Mouse (Mus musculus): ENCODE results near the gene Ablim1. TPM values are rescaled to one million over a fixed set of nuclear protein-coding genes. Genes with fewer than 3 reads are reported as not detected.

The Ablim1 gene
- polyA plus RNA-seq, 1 experiment from 2014 or later: 30.2 TPM

GRCm38 (mm10) chr19:57239176-57239784 lies 75.4 kb downstream of the Ablim1 start:
- no peak overlapping the region for H3K27ac ChIP-seq (ENCODE audit: low read depth)
- no peaks in the 10 kb centered on the region for H3K9me3 ChIP-seq (ENCODE audit: control insufficient read depth, low read length)
- H3K4me2 ChIP-seq (ENCODE audit: low read length): no peak overlapping the region
- H3K27me3 ChIP-seq (replicated peaks; ENCODE audit: control insufficient read depth, insufficient read depth, low read length): no peaks in the 10 kb centered on the region
- no peaks in the 10 kb centered on the region for H3K36me3 ChIP-seq (ENCODE audit: control insufficient read depth, insufficient read depth, low read length)
- DNase-seq (ENCODE audit: low spot score): no peak
- 54% methylated on average over 11 of the region's 11 CpGs for WGBS
- no peaks in the 10 kb centered on the region; the same call in 1 of the 2 replicates for H3K4me1 ChIP-seq (replicated peaks; ENCODE audit: control insufficient read depth, insufficient read depth, low read length)
- H3K9ac ChIP-seq (ENCODE audit: low read length): no peak overlapping the region
- ATAC-seq (replicated peaks; ENCODE audit: low FRiP score, low TSS enrichment, low read depth): no peak
- H3K4me3 ChIP-seq (ENCODE audit: low read depth, low read length): no peak overlapping the region

- Histone ChIP-seq H3K4me1 (replicated peaks; ENCODE audit: control insufficient read depth, insufficient read depth, low read length) (no peaks in the 10 kb centered on the region; the same call in 1 of the 2 replicates), H3K27me3 (replicated peaks; ENCODE audit: control insufficient read depth, insufficient read depth, low read length) (no peaks in the 10 kb centered on the region), H3K4me3 (ENCODE audit: low read depth, low read length) (no peak overlapping the region), H3K27ac (ENCODE audit: low read depth) (no peak overlapping the region), H3K9me3 (ENCODE audit: control insufficient read depth, low read length) (no peaks in the 10 kb centered on the region), H3K4me2 (ENCODE audit: low read length) (no peak overlapping the region), H3K9ac (ENCODE audit: low read length) (no peak overlapping the region), H3K36me3 (ENCODE audit: control insufficient read depth, insufficient read depth, low read length) (no peaks in the 10 kb centered on the region)
- ATAC-seq (replicated peaks; ENCODE audit: low FRiP score, low TSS enrichment, low read depth) (no peak), DNase-seq (ENCODE audit: low spot score) (no peak)
- WGBS: 81% methylated on average over 7 of the region's 7 CpGs
These were observed 76.3 kb downstream of the Ablim1 start for GRCm38 (mm10) chr19:57238461-57238860.

GRCm38 (mm10) chr19:57237534-57237933 lies 77.2 kb downstream of the Ablim1 start:
- no peaks in the 10 kb centered on the region; the same call in 1 of the 2 replicates for H3K4me1 ChIP-seq (replicated peaks; ENCODE audit: control insufficient read depth, insufficient read depth, low read length)
- H3K9ac ChIP-seq (ENCODE audit: low read length): no peak overlapping the region
- DNase-seq (ENCODE audit: low spot score) (no peak), ATAC-seq (replicated peaks; ENCODE audit: low FRiP score, low TSS enrichment, low read depth) (no peak)
- WGBS: 77% methylated on average over 6 of the region's 6 CpGs
- no peak overlapping the region for H3K27ac ChIP-seq (ENCODE audit: low read depth)
- no peak overlapping the region for H3K4me3 ChIP-seq (ENCODE audit: low read depth, low read length)
- H3K27me3 ChIP-seq (replicated peaks; ENCODE audit: control insufficient read depth, insufficient read depth, low read length): no peaks in the 10 kb centered on the region
- H3K4me2 ChIP-seq (ENCODE audit: low read length): no peak overlapping the region
- no peaks in the 10 kb centered on the region for H3K9me3 ChIP-seq (ENCODE audit: control insufficient read depth, low read length)
- no peaks in the 10 kb centered on the region for H3K36me3 ChIP-seq (ENCODE audit: control insufficient read depth, insufficient read depth, low read length)

GRCm38 (mm10) chr19:57236647-57237046 lies 78.1 kb downstream of the Ablim1 start:
- 80% methylated on average over 15 of the region's 15 CpGs for WGBS
- Histone ChIP-seq H3K27ac (ENCODE audit: low read depth) (no peak overlapping the region), H3K36me3 (ENCODE audit: control insufficient read depth, insufficient read depth, low read length) (no peaks in the 10 kb centered on the region), H3K9ac (ENCODE audit: low read length) (no peak overlapping the region), H3K4me1 (replicated peaks; ENCODE audit: control insufficient read depth, insufficient read depth, low read length) (no peaks in the 10 kb centered on the region; the same call in 1 of the 2 replicates), H3K9me3 (ENCODE audit: control insufficient read depth, low read length) (no peaks in the 10 kb centered on the region), H3K27me3 (replicated peaks; ENCODE audit: control insufficient read depth, insufficient read depth, low read length) (no peaks in the 10 kb centered on the region), H3K4me3 (ENCODE audit: low read depth, low read length) (no peak overlapping the region), H3K4me2 (ENCODE audit: low read length) (no peak overlapping the region)
- DNase-seq (ENCODE audit: low spot score) (no peak), ATAC-seq (replicated peaks; ENCODE audit: low FRiP score, low TSS enrichment, low read depth) (no peak)

DNA sequence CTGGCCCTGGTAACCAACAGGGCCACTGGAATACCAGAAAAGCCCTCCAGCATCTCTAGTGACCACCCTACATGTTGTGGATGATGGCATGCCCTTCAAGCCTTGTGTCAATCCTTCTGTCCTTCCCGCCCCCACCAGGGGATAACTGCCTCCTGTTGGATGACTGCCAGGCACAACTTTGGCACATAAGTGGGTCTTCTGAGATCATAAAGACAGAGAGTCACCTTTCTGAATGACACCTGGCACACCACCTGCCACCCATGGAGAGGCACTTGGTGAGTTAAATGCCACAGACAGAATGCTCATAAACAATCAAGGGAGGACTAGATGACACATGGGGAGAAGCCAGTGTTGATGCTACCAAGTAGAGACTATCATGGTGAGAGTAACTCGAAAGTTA lies 78.8 kb downstream of the Ablim1 start:
- DNase-seq (ENCODE audit: low spot score) (no peak), ATAC-seq (replicated peaks; ENCODE audit: low FRiP score, low TSS enrichment, low read depth) (no peak)
- Histone ChIP-seq H3K36me3 (ENCODE audit: control insufficient read depth, insufficient read depth, low read length) (no peaks in the 10 kb centered on the region), H3K9me3 (ENCODE audit: control insufficient read depth, low read length) (no peaks in the 10 kb centered on the region), H3K4me1 (replicated peaks; ENCODE audit: control insufficient read depth, insufficient read depth, low read length) (no peaks in the 10 kb centered on the region; the same call in 1 of the 2 replicates), H3K4me2 (ENCODE audit: low read length) (no peak overlapping the region), H3K9ac (ENCODE audit: low read length) (no peak overlapping the region), H3K4me3 (ENCODE audit: low read depth, low read length) (no peak overlapping the region), H3K27me3 (replicated peaks; ENCODE audit: control insufficient read depth, insufficient read depth, low read length) (no peaks in the 10 kb centered on the region), H3K27ac (ENCODE audit: low read depth) (no peak overlapping the region)
- 90% methylated on average over 2 of the region's 2 CpGs for WGBS

GRCm38 (mm10) chr19:57230996-57231395 lies 83.7 kb downstream of the Ablim1 start:
- Histone ChIP-seq H3K4me2 (ENCODE audit: low read length) (no peak overlapping the region), H3K27ac (ENCODE audit: low read depth) (no peak overlapping the region), H3K27me3 (replicated peaks; ENCODE audit: control insufficient read depth, insufficient read depth, low read length) (no peaks in the 10 kb centered on the region), H3K4me1 (replicated peaks; ENCODE audit: control insufficient read depth, insufficient read depth, low read length) (no peaks in the 10 kb centered on the region), H3K9me3 (ENCODE audit: control insufficient read depth, low read length) (no peaks in the 10 kb centered on the region), H3K4me3 (ENCODE audit: low read depth, low read length) (no peak overlapping the region), H3K36me3 (ENCODE audit: control insufficient read depth, insufficient read depth, low read length) (no peaks in the 10 kb centered on the region), H3K9ac (ENCODE audit: low read length) (no peak overlapping the region)
- ATAC-seq (replicated peaks; ENCODE audit: low FRiP score, low TSS enrichment, low read depth): no peak
- 65% methylated on average over 4 of the region's 4 CpGs for WGBS
- DNase-seq (ENCODE audit: low spot score): no peak

DNA sequence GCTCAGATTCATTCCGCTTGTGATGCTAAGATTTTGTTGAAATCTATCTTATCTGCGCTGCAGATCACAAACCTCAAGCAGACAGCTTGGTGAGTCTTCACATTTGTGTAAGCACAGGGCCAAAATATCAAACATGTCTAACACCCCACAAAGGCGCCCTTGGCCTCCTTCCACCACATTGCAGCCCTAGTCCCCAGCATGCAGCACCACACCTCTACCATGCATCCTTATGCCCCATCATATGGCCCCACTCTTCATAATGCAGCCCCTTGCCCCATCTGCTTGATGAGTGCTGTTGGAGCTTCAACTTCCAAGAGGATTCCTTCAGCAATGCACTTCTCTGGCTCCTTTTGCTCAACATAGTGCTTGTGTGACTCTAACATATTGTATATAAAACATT lies 85.6 kb downstream of the Ablim1 start:
- Histone ChIP-seq H3K4me2 (ENCODE audit: low read length) (no peak overlapping the region), H3K9ac (ENCODE audit: low read length) (no peak overlapping the region), H3K9me3 (ENCODE audit: control insufficient read depth, low read length) (no peaks in the 10 kb centered on the region), H3K27ac (ENCODE audit: low read depth) (no peak overlapping the region), H3K27me3 (replicated peaks; ENCODE audit: control insufficient read depth, insufficient read depth, low read length) (no peaks in the 10 kb centered on the region), H3K36me3 (ENCODE audit: control insufficient read depth, insufficient read depth, low read length) (no peaks in the 10 kb centered on the region), H3K4me1 (replicated peaks; ENCODE audit: control insufficient read depth, insufficient read depth, low read length) (no peaks in the 10 kb centered on the region), H3K4me3 (ENCODE audit: low read depth, low read length) (no peak overlapping the region)
- 93% methylated on average over 3 of the region's 3 CpGs for WGBS
- DNase-seq (ENCODE audit: low spot score): no peak
- ATAC-seq (replicated peaks; ENCODE audit: low FRiP score, low TSS enrichment, low read depth): no peak

DNA sequence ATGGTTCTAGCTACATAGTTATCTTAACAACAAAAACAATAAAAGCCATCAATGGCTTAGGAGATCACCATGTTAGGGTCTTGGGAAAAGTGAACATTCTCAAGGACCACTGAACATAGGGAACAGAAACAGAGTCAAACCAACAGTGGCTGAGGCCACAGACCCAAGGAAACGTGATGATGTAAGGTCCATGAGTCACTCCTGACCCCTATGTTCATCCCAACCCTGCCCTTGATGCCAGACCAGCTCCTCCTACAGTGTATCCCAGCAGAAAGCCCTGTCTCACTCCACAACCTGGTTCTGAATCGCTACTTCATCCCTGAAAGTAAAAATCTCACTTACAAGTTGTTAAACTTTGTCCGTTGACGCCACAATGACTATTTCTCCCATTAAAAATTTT lies 86.1 kb downstream of the Ablim1 start:
- WGBS: 78% methylated on average over 4 of the region's 4 CpGs
- no peak overlapping the region for H3K27ac ChIP-seq (ENCODE audit: low read depth)
- H3K9ac ChIP-seq (ENCODE audit: low read length): no peak overlapping the region
- no peaks in the 10 kb centered on the region for H3K27me3 ChIP-seq (replicated peaks; ENCODE audit: control insufficient read depth, insufficient read depth, low read length)
- H3K4me1 ChIP-seq (replicated peaks; ENCODE audit: control insufficient read depth, insufficient read depth, low read length): no peaks in the 10 kb centered on the region
- H3K9me3 ChIP-seq (ENCODE audit: control insufficient read depth, low read length): no peaks in the 10 kb centered on the region
- H3K4me2 ChIP-seq (ENCODE audit: low read length): no peak overlapping the region
- no peak for DNase-seq (ENCODE audit: low spot score)
- no peaks in the 10 kb centered on the region for H3K36me3 ChIP-seq (ENCODE audit: control insufficient read depth, insufficient read depth, low read length)
- ATAC-seq (replicated peaks; ENCODE audit: low FRiP score, low TSS enrichment, low read depth): no peak
- H3K4me3 ChIP-seq (ENCODE audit: low read depth, low read length): no peak overlapping the region

- H3K4me3 ChIP-seq (ENCODE audit: low read depth, low read length): no peak overlapping the region
- H3K9me3 ChIP-seq (ENCODE audit: control insufficient read depth, low read length): no peaks in the 10 kb centered on the region
- no peaks in the 10 kb centered on the region for H3K36me3 ChIP-seq (ENCODE audit: control insufficient read depth, insufficient read depth, low read length)
- no peaks in the 10 kb centered on the region for H3K27me3 ChIP-seq (replicated peaks; ENCODE audit: control insufficient read depth, insufficient read depth, low read length)
- H3K4me2 ChIP-seq (ENCODE audit: low read length): no peak overlapping the region
- ATAC-seq (replicated peaks; ENCODE audit: low FRiP score, low TSS enrichment, low read depth) (no peak), DNase-seq (ENCODE audit: low spot score) (no peak)
- H3K4me1 ChIP-seq (replicated peaks; ENCODE audit: control insufficient read depth, insufficient read depth, low read length): 0 out of 2 replicates have a peak, but pooled peaks cover 13% of the 10 kb centered on the region
- 91% methylated on average over 5 of the region's 5 CpGs for WGBS
- no peak overlapping the region for H3K9ac ChIP-seq (ENCODE audit: low read length)
- no peak overlapping the region for H3K27ac ChIP-seq (ENCODE audit: low read depth)
These were observed 90.3 kb downstream of the Ablim1 start for GRCm38 (mm10) chr19:57224390-57224789.
